In the genomic region with DNA sequence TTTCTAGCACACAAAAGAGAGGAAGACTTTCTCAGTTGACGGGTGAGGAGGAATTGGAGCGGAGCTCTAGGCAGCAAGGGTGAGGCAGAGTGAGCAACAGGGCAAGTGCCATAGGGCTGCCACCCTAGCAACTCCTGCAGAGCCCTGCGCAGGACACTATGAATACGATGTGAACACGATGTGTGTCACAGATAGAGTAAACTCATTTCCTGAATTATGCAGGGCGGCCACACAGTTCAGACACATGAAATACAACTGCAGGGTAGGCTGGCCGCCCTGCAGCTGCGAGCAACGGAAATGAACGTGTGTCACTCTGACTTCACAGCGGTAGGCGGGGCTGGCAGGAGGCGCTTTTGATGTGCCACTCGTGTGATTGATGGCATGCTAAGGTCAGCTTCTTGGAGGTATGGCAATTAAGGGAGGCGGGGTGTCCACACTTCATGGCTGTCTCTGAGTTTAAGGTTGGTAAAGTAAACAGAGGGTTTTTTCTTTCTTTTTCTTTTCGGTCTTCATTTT, we compare ENCODE assay signal across 8 mouse cellular contexts.
DNase-seq lines count a peak whose midpoint lies in the region; ATAC-seq lines count a peak whose summit lies in the region.

No protein-coding gene starts in this region.

- H3K36me3 ChIP-seq in embryonic facial prominence, embryonic 13.5 days, result no peaks in the 10 kb centered on the region
- no peaks in the 10 kb centered on the region for H3K36me3 ChIP-seq in kidney, embryonic 16.5 days (ENCODE audit: insufficient read depth, low read length)
- H3K36me3 ChIP-seq in stomach, embryonic 14.5 days (ENCODE audit: control insufficient read depth, insufficient read depth, low read length), result no peaks in the 10 kb centered on the region
- H3K36me3 ChIP-seq in forebrain, embryonic 16.5 days (ENCODE audit: control insufficient read depth, insufficient read depth), result no peaks in the 10 kb centered on the region

- no peak overlapping the region for H3K4me3 ChIP-seq in embryonic facial prominence, embryonic 13.5 days
- H3K4me3 ChIP-seq in kidney, embryonic 16.5 days (ENCODE audit: low read length), result peak overlapping the region; percentile 16
- no peak overlapping the region for H3K4me3 ChIP-seq in stomach, embryonic 14.5 days (ENCODE audit: low read depth, low read length)
- no peak overlapping the region for H3K4me3 ChIP-seq in forebrain, embryonic 16.5 days (replicated peaks; ENCODE audit: low read length)

- DNase-seq in adrenal gland, adult 8-10 months, result peak; percentile 66
- peak; percentile 40 for DNase-seq in lung, postnatal 14 days
- DNase-seq in cerebellum, adult 8-10 months, result no peak

- WGBS in embryonic facial prominence, embryonic 13.5 days, result 42% methylated on average over 16 of the region's 16 CpGs
- WGBS in kidney, embryonic 16.5 days, result 4% methylated on average over 16 of the region's 16 CpGs
- WGBS in stomach, embryonic 14.5 days, result 12% methylated on average over 16 of the region's 16 CpGs
- WGBS in forebrain, embryonic 16.5 days, result 69% methylated on average over 16 of the region's 16 CpGs

- no peak overlapping the region for H3K9ac ChIP-seq in embryonic facial prominence, embryonic 13.5 days
- H3K9ac ChIP-seq in kidney, embryonic 16.5 days (replicated peaks; ENCODE audit: low read length), result no peak overlapping the region
- H3K9ac ChIP-seq in stomach, embryonic 14.5 days (replicated peaks; ENCODE audit: low read depth, low read length), result no peak overlapping the region
- H3K9ac ChIP-seq in forebrain, embryonic 16.5 days (replicated peaks; ENCODE audit: low read depth, low read length), result no peak overlapping the region

- no peaks in the 10 kb centered on the region for H3K27me3 ChIP-seq in embryonic facial prominence, embryonic 13.5 days
- no peaks in the 10 kb centered on the region for H3K27me3 ChIP-seq in kidney, embryonic 16.5 days (ENCODE audit: insufficient read depth, low read length)
- no peaks in the 10 kb centered on the region for H3K27me3 ChIP-seq in stomach, embryonic 14.5 days (ENCODE audit: control insufficient read depth, insufficient read depth, low read length)
- H3K27me3 ChIP-seq in forebrain, embryonic 16.5 days (replicated peaks; ENCODE audit: control insufficient read depth, insufficient read depth, low read length), result no peaks in the 10 kb centered on the region

- H3K4me1 ChIP-seq in embryonic facial prominence, embryonic 13.5 days, result peaks cover 42% of the 10 kb centered on the region
- H3K4me1 ChIP-seq in kidney, embryonic 16.5 days (ENCODE audit: insufficient read depth, low read length), result peaks cover 36% of the 10 kb centered on the region
- peaks cover 18% of the 10 kb centered on the region for H3K4me1 ChIP-seq in stomach, embryonic 14.5 days (ENCODE audit: control insufficient read depth, insufficient read depth, low read length)
- H3K4me1 ChIP-seq in forebrain, embryonic 16.5 days (replicated peaks; ENCODE audit: control insufficient read depth, insufficient read depth, low read length), result no peaks in the 10 kb centered on the region

- H3K27ac ChIP-seq in embryonic facial prominence, embryonic 13.5 days, result no peak overlapping the region
- peak overlapping the region; percentile 59; the same call in 1 of the 2 replicates for H3K27ac ChIP-seq in kidney, embryonic 16.5 days (ENCODE audit: low read length)
- peak overlapping the region; percentile 73; the same call in 1 of the 2 replicates for H3K27ac ChIP-seq in stomach, embryonic 14.5 days (ENCODE audit: low read length)
- no peak overlapping the region for H3K27ac ChIP-seq in forebrain, embryonic 16.5 days (ENCODE audit: low read length)

- H3K4me2 ChIP-seq in embryonic facial prominence, embryonic 13.5 days, result peak overlapping the region; percentile 5; the same call in 1 of the 2 replicates
- H3K4me2 ChIP-seq in kidney, embryonic 16.5 days (replicated peaks; ENCODE audit: low read depth, low read length), result peak overlapping the region; percentile 47
- H3K4me2 ChIP-seq in stomach, embryonic 14.5 days (replicated peaks; ENCODE audit: low read depth, low read length), result peak overlapping the region; percentile 24
- H3K4me2 ChIP-seq in forebrain, embryonic 16.5 days (ENCODE audit: low read length), result no peak overlapping the region

- H3K9me3 ChIP-seq in embryonic facial prominence, embryonic 13.5 days, result no peaks in the 10 kb centered on the region
- no peaks in the 10 kb centered on the region for H3K9me3 ChIP-seq in kidney, embryonic 16.5 days (ENCODE audit: low read length)
- H3K9me3 ChIP-seq in stomach, embryonic 14.5 days (ENCODE audit: control insufficient read depth, low read depth, low read length), result no peaks in the 10 kb centered on the region
- H3K9me3 ChIP-seq in forebrain, embryonic 16.5 days (ENCODE audit: control insufficient read depth, low read length), result no peaks in the 10 kb centered on the region

- ATAC-seq in embryonic facial prominence, embryonic 13.5 days (ENCODE audit: insufficient number of reproducible peaks, insufficient read depth, low FRiP score, low TSS enrichment, low read depth), result no peak
- peak; percentile 82 for ATAC-seq in kidney, embryonic 16.5 days (ENCODE audit: low FRiP score, low TSS enrichment)
- ATAC-seq in stomach, embryonic 14.5 days (ENCODE audit: insufficient number of reproducible peaks, insufficient read depth, low FRiP score, low read depth), result peak; percentile 54; the same call in 1 of the 2 replicates
- no peak for ATAC-seq in erythroid progenitor cell, adult 5-6 weeks (replicated peaks; ENCODE audit: low FRiP score, poor library complexity, severe bottlenecking)
- no peak for ATAC-seq in forebrain, embryonic 16.5 days

Comparison
In these comparisons a context has a peak if more than half of its experiments do, and no peak if none do; other contexts are left out.
1. ATAC-seq: peak in kidney, embryonic 16.5 days (single experiment) and stomach, embryonic 14.5 days (single experiment); none in embryonic facial prominence, embryonic 13.5 days (single experiment), erythroid progenitor cell, adult 5-6 weeks (single experiment) and forebrain, embryonic 16.5 days (single experiment).
2. H3K27ac ChIP-seq: peak in kidney, embryonic 16.5 days (single experiment) and stomach, embryonic 14.5 days (single experiment); none in embryonic facial prominence, embryonic 13.5 days (single experiment) and forebrain, embryonic 16.5 days (single experiment).